Mouse (Mus musculus) adrenal gland, postnatal 14 days (tissue): ENCODE data around the gene Ticam1. TPM values are rescaled to one million over a fixed set of nuclear protein-coding genes. Genes with fewer than 3 reads are reported as not detected.

Source experiments
- DNase-seq: peaks from one replicate; pipeline ENCODE4 v3.0.0; 2021; ENCODE audit warnings: mixed read lengths
- total RNA-seq: library from RNA; stranded (reverse); gene quantifications from 2 replicates; pipeline ENCODE4 v1.2.3, GENCODE M21; 2021

The Ticam1 gene
- total RNA-seq, 1 experiment from 2014 or later: 18.7 TPM

DNA sequence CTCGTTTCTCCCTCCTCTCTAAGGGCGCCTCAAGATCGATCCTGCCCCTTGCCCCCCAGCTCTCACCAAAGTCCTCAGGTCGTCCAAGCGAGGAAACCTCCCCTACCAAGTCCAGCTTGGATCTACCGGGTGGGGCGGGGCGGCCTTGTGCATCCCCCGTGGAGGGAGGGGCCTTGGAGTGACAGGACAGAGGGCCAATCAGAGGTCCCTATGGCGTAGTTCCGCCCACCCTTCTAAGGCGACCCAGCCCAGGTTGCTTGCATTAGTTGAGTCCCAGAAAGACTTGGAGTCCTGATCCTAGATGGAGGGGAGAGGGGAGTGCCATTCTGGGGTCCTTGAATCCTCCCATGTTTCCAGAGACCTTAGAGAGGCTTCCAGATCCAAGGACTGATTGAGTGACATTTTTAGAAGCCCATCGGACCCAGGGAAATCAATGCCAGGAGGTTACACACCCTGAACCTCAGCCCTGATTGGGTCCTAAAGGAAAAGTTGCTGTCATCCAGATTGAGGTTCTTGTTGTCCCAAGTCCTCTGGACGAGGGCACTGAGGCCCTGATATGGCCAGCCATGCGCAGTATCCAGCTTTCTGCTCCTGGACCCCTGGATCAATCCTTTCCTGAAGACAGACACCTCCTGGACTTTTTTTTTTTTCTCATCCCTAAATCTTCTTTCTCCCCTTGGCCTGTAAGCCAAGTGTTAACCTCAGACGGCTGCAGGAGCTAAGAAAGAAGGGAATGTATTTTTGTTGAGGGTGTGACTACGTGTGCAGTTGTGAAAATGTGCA, 14.0 kb upstream of the Ticam1 start:
- DNase-seq: peak; percentile 99

DNA sequence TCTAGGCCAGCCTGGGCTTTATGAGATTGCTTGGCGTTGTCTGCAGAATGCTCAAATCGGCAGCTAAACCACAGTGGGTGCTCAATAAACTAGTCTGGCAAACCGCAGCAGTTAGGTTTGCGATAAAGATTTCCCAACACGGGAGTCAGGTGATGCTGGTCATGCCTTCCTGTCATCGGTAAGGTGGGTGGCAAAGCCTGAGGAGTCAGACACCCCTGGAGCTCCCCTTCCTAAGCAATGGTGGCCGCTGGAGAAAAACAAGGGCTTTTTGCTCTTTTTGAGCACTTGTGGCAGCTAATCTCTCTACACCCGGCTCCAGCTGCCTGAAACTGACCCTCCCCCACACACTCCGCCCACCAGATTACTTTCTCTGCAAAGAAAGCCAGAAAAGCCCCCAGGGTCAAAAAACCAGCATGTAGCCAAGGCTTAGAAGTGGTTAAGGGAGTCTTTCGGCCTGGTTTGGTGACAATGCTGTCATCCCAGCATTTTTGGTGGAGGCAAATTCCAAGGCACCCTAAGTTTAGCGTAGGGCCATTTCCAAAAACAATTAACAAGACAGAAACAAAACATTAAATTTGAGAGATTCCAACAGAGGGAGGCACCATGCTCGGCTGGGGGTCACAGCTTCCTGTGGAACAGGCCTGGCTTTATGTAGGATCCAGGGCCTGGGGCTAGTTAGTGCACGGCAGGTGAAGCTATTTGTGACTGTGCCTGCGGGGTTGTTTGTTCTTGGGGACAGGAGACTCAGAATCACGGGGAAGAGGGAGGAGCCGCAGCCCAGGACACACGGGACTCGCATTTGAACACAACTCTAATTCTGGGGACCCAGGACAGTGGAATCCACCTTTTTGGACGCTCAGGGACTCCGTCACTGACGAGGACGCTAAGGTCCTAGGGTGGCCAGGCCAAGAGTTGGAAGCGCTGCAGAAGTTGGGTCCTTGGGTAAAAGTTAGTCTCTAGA, 13.1 kb upstream of the Ticam1 start:
- DNase-seq: peak; percentile 72

DNA sequence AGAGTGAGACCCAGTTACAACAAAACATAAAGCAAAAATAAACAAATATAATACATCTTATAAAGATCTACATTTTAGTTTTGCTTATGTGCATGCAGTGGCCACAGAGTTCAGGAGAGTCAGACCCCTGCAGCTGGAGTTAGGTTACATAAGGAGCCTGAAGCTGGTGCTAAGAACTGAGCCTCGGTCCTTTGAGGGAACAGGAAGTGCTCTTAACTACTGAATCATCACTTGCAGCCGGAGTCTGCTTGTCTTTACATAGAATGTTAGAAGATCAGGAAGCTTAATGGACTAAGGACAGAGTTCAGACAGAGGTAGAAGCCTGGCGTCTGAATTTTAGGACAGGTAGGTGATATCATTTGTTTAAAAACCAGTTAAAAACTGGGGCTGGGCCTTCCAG, 12.3 kb upstream of the Ticam1 start:
- no peak for DNase-seq

DNA sequence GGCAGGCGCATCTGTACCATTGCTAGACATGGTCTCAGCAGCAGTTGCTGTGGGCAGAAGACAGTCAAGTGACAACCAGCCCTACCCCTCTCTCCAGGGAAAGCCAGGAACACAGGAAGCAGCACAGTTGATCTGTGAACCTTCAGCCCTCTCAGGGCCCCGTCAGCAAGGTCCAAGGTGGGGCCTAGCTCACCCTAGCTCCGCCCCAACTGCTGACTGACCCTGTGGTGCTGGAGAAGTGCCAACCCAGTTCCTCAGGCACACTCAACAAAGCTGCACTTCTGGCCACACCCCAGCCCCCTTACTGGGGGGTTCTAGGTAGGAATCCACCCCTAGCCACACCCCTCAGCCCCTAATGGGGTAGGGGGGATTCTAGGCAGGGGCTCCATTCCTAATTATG, 11.2 kb upstream of the Ticam1 start:
- DNase-seq: peak; percentile 85

DNA sequence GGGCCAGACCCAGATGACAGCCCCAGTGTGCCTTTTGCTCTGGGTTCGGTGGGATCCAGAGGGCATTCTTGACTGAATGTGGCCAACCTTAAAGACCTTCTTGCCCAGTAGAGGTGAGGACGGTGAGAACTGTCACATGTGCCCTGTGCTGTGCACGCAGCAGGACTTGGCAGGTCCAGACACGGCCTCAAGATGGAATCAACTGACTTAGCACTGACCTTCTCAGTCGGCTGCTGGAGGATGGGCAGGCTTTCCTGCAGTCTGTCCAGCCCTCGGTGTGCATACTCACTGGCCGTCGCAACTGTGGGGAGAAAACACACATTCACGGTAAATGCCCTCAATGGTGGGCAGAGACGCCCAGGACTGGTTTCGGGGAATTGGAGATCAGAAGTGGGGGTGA, 9.4 kb upstream of the Ticam1 start:
- no peak for DNase-seq

DNA sequence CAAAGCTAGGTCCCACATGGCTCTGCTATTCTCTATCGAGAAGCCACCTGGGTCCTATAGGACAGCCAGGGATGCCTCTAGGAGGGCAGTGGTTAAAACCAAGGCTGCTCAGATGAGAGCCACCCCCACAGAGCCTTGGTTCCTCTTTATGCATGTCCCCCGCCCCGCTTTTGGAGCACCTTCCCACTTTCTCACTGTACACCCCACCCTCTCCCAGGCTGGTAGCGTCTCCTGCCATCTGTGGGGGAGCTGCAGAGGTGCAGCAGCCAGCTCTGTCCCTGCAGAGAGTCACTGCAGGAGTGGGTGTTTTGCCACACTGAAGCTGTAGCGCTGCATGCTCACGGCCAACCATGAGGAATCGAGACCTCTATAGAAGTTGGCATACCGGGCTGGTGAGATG, 6.7 kb upstream of the Ticam1 start:
- DNase-seq: no peak

DNA sequence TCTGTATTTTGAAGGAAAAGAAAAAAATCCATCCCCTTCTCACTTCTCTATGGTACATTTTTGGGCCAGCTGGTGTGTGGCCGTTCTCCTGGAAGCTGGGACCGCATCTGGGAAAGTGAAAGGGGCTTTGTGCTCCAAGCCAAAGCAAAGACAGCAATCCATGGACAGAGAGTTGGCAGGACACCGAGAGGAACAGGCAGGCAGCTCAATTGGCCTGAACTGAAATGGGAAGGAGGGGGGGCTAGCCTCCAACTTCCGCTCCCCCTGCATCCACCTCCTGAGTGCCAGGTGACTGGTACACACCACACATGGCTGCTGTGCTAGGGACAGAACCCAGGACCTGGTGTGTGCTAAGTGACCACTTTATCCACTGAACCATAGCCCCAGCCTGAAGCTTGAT, 6.2 kb upstream of the Ticam1 start:
- no peak for DNase-seq

DNA sequence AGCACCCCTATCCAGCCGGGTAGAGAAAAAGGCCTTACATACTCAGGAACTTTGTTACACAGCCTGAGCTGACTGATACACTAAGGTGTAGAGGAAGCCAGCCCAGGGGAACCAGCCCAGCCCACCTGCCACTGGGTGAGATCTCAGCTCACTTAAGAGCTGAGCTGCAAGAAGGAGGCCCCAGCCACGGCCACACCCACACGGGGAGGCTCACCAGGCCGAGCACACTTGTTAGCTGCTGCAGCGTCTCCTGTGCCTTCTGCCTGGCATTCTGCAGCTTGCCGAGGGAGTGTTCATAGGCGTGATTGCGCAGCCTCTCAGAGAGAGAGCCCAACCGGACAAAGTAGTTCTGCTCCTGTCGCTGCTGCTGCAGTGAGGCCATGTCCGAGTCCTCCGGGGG, 4.6 kb upstream of the Ticam1 start:
- peak; percentile 40 for DNase-seq

DNA sequence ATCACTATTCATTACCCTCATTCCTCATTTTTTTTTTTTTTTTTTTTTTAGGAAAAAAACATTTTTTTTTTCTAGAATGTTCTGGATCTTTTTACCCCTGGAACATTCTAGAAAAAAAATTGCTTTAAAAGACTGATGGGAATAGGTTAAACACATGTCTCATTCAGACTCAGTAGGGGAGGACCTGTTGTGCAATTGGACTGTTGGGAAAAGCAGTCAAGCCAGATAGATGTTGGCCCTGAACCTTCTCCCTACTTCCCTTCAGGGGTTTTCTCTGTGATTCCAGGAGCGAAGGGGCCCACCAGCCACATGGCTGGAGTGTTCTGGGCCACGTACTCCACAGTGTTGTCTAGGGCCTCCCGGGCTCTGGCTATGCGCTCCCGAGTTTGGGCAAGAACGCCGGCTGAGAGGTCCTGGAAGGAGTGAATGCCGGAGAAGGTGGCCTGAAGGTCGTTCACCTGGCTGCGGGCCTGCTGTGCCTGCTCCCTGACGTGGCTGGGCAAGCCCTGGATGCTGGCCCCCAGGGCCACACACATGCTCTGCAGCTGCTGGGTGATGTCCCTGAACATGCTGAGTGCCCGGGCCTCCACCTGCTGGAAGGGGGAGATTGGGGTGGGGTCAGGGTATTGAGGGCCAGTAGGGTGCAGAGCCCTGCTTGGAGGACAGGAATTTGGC, 3.0 kb upstream of the Ticam1 start:
- DNase-seq: peak; percentile 73

DNA sequence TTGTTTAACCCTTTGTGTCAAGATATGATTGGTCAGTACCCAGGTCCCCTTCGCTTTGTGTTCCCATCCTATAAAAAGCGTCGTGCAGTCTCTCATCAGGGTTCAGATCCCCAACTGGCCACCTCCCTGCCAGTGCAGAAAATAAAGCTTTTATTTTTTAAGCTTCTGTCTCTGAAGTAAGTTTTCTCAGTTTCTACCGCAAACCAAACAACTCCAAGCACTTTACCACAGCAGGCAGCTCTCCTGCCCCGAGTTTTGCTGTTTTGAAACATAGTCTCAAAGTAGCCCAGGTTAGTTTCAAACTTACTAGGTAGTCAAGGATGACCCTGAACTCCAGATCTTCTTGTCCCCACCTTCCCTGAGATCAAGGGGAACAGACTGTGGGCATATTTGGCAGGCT, 1.8 kb upstream of the Ticam1 start:
- no peak for DNase-seq

DNA sequence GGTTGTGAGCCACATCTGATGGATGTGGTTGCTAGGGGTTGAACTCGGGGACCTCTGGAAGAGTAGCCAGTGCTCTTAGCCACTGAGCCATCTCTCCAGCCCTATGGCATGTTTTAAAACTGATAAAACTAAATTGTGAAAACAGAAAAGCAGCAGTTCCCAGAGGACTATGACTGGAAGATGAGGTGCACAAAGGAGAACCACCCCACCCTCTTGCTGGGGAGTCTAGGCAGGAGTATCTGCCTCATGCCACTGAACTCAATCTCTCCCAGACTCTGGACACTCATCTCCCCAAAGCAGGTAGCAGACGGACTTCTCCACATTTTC, 944 bp upstream of the Ticam1 start:
- DNase-seq: no peak

DNA sequence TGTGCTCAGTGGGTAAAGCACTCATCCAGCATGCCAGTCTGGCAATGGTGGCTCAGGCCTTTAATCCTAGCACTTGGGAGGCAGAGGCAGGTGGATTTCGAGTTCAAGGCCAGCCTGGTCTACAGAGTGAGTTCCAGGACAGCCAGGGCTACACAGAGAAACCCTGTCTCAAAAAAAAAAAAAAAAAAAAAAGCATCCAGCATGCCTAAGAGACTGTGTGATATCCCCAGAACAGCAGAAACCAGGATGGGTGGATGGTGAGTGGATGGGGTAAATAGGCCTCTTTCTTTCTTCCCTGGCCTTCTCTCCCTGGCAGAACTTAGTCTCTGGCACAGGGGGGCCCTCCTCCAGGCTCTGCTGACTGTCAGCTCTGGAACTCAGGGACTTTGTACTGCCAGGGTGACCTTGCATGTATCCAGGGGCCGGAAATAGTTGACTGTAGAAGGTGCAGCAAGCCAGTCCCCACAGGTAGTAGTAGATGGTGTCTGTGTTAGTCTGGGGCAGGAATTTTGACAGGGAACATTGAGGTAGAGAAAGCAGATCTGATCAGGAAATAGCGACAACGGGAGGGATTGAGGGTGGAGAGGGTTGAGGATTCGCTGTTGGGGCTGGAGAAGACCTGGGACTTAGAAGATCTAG, 625 bp downstream of the Ticam1 start:
- peak; percentile 64 for DNase-seq

DNA sequence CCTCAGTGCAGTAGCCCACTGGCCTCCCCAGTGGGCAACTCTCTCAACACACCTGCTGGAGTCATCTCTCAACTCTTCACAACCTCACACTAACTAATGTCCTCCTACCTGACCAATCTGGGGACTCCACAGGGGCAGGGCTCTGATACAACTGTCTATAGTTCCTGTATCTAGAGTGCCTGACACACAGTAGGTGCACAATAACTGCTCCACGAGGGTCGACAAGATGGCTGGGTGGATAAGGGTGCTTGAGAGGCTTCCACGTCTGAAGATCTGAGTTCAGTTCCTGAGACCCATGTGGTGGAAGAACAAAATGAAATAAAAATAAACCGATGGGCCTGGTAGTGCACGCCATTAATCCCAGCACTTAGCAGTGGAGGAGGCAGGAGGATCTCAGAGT, 2.6 kb downstream of the Ticam1 start:
- DNase-seq: no peak

DNA sequence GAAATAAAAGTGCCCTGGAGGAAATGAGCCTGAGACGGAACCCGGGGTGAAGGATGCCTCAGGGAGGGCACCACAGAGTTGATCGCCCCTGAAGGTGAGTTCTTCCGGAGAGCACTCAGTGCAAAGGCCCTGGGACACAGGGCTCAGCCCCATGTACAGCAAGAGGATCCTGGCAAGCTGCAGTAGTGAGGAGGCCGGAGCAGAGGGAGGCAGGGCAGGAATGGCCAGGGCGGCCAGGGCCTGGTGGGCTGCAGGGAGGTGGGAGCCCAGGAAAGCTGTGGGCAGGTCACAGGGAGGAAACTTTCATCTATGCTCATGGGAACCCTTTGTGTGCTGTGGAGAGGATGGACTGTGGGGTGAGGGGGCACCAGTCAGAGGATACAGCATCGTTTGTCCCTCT, 3.1 kb downstream of the Ticam1 start:
- no peak for DNase-seq

DNA sequence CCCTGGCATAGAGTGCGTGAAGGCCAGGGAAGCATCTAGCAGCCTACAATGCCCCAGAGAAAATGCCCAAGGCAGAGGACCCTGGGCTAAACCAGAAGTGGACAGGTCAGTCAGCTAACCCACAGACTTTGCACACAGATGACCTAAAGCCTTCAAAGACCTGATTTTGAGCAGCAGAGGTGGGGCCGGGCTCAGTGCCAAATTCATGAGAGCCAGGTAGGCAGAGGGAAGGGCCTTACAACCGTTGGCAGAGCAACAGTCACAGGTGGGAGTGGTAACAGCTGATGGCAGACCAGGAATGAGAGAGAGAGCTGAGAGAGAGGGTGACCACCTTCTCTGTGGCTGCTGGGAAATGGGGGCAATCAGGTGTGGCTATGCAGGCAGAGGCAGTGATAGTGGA, 3.9 kb downstream of the Ticam1 start:
- no peak for DNase-seq

DNA sequence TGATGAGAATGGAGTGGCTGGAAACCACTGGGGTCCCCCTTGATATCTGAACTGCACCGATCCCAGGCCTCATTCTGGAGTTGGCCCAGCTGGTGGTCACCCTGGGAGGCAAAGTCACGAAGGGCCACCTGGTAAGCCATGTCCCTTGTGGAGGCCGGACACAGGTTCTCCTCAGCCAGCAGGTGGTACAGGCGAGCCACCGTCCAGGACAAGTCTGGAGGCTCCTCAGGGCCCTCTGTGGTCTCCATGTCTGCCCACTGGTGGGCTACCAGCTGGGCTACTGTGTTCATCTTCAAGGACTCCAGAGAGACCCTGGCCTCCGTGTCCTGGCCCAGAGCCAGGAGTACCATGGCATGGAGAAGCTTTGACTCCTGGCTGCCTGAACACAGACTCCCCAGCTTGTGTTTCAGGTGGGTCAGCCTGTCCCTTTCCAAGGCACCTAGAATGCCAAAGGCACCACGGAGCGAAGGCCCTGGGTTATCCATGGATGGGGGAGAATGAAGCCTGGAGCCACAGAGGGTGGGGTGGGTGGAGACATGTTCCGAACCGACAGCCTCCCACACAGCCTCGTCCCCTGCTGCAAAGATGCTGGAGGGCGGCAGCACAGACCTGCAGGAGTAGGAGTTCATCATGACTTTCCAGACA, 4.9 kb downstream of the Ticam1 start:
- DNase-seq: no peak

DNA sequence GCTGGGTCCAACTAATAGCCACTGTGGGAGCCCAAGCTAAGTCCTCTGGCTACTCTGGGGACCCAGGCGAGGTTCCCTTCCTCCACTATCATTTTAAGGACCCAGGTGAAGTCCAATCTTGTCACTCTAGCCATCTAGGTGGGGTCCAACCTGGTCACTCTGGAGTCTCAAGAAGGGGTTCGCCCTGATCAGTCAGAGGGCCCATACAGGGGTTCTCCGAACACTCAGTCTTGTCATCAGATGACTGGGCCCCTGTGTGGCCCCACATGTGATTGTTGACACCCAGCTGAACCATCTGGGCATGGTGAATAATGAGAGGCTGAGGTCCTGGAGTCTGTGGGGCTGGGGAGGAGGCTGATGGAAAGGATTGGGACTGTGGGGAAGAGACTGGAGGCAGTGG, 6.8 kb downstream of the Ticam1 start:
- no peak for DNase-seq

DNA sequence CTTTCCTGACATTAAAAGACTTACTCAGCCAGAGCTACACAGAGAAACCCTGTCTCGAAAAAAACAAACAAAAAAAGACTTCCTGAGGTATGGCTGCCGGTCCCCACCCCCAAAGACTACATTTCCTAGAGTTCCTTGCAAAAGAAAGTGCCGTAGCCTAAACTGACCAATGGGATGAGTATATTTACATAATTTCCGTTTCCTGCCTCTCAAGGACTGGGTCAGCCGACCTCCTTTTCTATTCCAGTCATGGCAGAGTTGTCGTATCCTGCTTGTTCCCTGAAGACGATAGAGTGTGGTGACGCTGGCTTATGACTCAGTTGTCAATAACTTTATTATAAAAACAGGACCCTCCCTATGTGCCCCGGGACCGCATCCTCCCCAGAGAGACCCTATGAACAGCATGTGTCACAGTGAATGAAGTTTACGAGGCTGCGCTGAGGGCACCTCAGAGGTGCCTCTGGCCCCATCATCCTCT, 7.4 kb downstream of the Ticam1 start:
- DNase-seq: peak; percentile 74

DNA sequence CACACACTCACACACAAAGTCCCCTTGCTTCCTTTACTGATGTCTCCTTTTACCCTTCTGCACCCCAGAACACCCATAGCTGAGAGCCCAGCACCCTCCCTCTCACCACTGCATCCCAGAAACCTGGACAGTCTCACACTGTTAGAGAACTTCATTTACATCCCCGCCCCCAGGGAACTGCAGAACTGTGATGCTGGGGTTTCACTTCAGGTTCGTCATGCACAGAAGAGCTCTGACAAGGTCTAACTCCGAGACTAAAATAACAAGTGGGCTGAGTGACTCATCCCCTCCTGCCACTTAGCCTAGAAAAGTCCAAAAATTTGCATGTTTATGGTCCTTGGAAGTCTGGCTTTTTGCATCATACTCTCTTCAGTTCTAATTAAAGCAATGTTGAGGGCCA, 10.3 kb downstream of the Ticam1 start:
- DNase-seq: peak; percentile 77

DNA sequence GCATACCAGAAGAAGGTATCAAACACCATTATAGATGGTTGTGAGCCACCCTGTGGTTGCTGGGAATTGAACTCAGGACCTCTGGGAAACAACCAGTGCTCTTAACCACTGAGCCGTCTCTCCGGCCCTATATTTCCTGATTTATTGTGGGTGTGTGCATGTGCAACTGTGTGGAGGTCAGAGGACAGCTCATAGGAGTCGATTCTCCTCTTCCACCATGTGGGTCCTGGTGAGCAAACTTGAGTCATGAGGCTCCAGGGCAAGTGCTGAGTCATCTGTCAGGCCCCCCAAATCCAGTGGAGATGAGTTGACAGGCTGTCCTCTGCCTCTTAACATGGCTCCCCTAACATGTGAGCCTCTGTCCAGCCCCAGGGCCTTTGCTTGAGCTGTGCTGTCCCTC, 10.7 kb downstream of the Ticam1 start:
- peak; percentile 57 for DNase-seq

DNA sequence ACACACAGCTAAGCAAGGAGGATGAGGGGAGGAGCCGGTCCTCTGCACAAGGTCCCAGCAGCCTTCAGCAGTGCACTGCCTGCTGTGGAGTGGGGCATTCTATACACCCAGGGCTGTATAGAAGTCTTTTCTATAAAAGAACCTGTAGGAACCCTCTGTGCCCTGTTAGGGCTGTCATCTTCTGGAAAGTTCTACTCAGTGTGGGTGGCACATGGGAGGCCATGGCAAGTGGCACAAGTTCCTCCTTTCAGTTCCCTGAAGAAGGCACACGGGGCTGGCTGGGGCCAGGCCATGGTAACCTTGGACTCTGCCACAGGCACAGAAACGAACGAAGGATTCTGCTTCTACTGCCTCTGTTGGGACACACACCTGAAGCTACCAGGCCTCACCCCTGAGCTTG, 11.6 kb downstream of the Ticam1 start:
- no peak for DNase-seq

DNA sequence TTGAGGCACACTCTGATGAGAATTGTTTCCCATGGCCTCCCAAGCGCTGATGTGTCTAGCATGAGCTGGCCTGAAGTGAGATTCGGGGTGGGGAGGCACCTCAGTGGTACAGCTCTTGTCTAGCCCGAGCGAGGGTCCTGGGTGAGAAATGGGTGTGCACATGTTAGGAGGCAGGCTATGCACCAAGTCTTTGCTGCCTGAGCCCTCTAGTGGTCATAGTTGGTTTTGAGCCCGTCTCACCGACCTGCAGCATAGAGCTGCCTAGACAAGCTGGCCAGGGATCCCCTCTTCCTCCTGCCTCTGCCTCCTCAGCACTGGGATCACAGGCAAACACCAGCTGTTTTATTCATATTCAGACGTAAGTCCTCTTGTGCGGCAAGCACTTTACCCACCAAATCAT, 12.6 kb downstream of the Ticam1 start:
- DNase-seq: peak; percentile 84
